Mouse (Mus musculus) colon, adult 2 months (tissue): ENCODE results near the gene 1700015F17Rik. TPM values are rescaled to one million over a fixed set of nuclear protein-coding genes. Genes with fewer than 3 reads are reported as not detected.

Source experiments
- polyA plus RNA-seq: library from polyadenylated mRNA; depleted of rRNA; stranded (reverse); fragments of >200 nt; gene quantifications from 2 replicates; pipeline ENCODE4 v1.2.3, GENCODE M21; 2012; rRNA removed

Gene 1700015F17Rik
- polyA plus RNA-seq, result not detected in 2 replicates

GRCm38 (mm10) chr5:5479043-5479442 is at the start of gene 1700015F17Rik:
Gene 1700015F17Rik, minus strand, starts transcription at chr5:5479143.

GRCm38 (mm10) chr5:5514196-5515076 is 35.5 kb upstream of the 1700015F17Rik start, which contains the start of gene Cldn12:
Gene Cldn12, minus strand, starts transcription at chr5:5514958.

GRCm38 (mm10) chr5:5419992-5420455 is 58.9 kb downstream of the 1700015F17Rik start, which contains the start of gene Cdk14:
Gene Cdk14, minus strand, starts transcription at chr5:5420312.

Other genes with a start within 250 kb of the 1700015F17Rik start
- 0.83 and 1.1 TPM in 2 replicates for gene Cdk14, start 58.8 kb downstream of the 1700015F17Rik start, polyA plus RNA-seq
- gene Cldn12, start 35.8 kb upstream of the 1700015F17Rik start, polyA plus RNA-seq, result 24.2 and 31.2 TPM in 2 replicates
- 1.4 TPM in 2 replicates for gene Gtpbp10, start 80.4 kb upstream of the 1700015F17Rik start, polyA plus RNA-seq
- gene Gm8773, start 94.7 kb upstream of the 1700015F17Rik start, polyA plus RNA-seq, result 0.23 and 0.25 TPM in 2 replicates
- gene Cfap69, start 185.1 kb upstream of the 1700015F17Rik start, polyA plus RNA-seq, result 0.93 and 1.1 TPM in 2 replicates
- gene Steap2, start 215.4 kb upstream of the 1700015F17Rik start, polyA plus RNA-seq, result 3.4 and 4.7 TPM in 2 replicates